Mouse (Mus musculus): ENCODE results near the gene Snx25. TPM values are rescaled to one million over a fixed set of nuclear protein-coding genes. Genes with fewer than 3 reads are reported as not detected.
"Not testable (repeated sequence)": the region's sequence is repeated elsewhere in the genome, so short reads cannot be mapped to it uniquely, and the experiment has no call there.

The Snx25 gene
- polyA plus RNA-seq, 1 experiment from 2014 or later: 6.0 TPM

DNA sequence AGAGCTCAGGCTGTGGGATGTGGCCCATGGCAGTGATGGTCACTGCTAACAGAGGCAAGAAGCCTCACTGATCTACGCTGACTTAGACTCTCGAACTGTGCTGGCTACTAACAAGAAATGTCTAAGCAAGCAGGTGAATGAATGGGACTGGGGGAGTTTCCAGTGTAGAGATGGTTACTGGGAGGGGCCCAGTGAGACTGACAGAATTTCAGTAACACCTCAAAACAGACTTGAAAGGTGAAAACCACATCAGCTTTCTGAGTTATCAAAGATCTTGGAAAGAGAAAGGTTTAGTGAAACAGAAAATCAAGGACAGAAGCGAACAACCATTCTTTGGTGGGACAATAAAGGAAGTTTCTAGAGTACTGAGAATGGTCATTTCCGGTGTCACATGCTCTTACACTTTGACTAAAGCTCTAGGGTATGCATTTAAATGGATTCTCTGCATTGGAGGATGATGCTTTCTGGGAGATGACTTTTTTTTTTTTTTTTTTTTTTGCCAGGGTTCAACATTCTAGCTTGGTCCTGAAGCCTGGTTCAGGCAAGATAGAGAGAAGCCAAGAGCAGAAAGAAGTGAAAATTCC, 9.4 kb downstream of the Snx25 start:
- no peak overlapping the region for H3K27ac ChIP-seq (ENCODE audit: low read length)

DNA sequence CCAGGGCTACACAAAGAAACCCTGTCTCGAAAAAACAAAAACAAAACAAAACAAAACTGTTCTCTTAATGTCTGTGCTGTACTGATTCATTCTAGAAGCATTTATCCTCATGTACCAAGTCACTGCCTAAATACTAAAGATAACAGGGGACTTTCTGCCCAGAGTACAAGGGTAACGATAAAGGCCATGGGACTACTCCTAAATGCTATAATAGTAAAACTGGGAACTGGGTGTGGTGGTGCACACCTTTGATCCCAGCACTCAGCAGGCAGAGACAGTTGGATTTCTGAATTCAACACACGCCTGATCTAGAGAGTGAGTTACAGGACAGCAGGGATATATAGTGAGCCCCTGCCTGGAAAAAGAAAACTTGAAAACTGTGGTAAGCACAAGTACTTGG, 10.3 kb downstream of the Snx25 start:
- WGBS: 84% methylated on average over 3 of the region's 3 CpGs
- no peak for ATAC-seq (ENCODE audit: insufficient read depth, low FRiP score)
- H3K9me3 ChIP-seq (replicated peaks; ENCODE audit: control insufficient read depth, low read length): no peaks in the 10 kb centered on the region
- no peak overlapping the region for H3K4me3 ChIP-seq (replicated peaks; ENCODE audit: low read length)
- H3K27me3 ChIP-seq (ENCODE audit: control insufficient read depth, insufficient read depth, low read length): no peaks in the 10 kb centered on the region
- H3K9ac ChIP-seq (ENCODE audit: low read length): no peak overlapping the region
- H3K4me2 ChIP-seq (ENCODE audit: low read depth, low read length): no peak overlapping the region
- no peaks in the 10 kb centered on the region for H3K36me3 ChIP-seq (ENCODE audit: control insufficient read depth, insufficient read depth, low read length)
- no peak overlapping the region for H3K27ac ChIP-seq (ENCODE audit: low read length)
- H3K4me1 ChIP-seq (ENCODE audit: control insufficient read depth, insufficient read depth, low read length): peaks cover 2% of the 10 kb centered on the region; the same call in 1 of the 2 replicates

More for the DNA sequence above, 9.4 kb downstream of the Snx25 start:
- Histone ChIP-seq H3K9me3 (replicated peaks; ENCODE audit: control insufficient read depth, low read length) (no peaks in the 10 kb centered on the region), H3K4me2 (ENCODE audit: low read depth, low read length) (no peak overlapping the region), H3K4me1 (ENCODE audit: control insufficient read depth, insufficient read depth, low read length) (peaks cover 2% of the 10 kb centered on the region; the same call in 1 of the 2 replicates), H3K9ac (ENCODE audit: low read length) (no peak overlapping the region), H3K36me3 (ENCODE audit: control insufficient read depth, insufficient read depth, low read length) (no peaks in the 10 kb centered on the region), H3K27me3 (ENCODE audit: control insufficient read depth, insufficient read depth, low read length) (no peaks in the 10 kb centered on the region), H3K4me3 (replicated peaks; ENCODE audit: low read length) (no peak overlapping the region)
- no peak for ATAC-seq (ENCODE audit: insufficient read depth, low FRiP score)
- 83% methylated on average over 4 of the region's 4 CpGs for WGBS

DNA sequence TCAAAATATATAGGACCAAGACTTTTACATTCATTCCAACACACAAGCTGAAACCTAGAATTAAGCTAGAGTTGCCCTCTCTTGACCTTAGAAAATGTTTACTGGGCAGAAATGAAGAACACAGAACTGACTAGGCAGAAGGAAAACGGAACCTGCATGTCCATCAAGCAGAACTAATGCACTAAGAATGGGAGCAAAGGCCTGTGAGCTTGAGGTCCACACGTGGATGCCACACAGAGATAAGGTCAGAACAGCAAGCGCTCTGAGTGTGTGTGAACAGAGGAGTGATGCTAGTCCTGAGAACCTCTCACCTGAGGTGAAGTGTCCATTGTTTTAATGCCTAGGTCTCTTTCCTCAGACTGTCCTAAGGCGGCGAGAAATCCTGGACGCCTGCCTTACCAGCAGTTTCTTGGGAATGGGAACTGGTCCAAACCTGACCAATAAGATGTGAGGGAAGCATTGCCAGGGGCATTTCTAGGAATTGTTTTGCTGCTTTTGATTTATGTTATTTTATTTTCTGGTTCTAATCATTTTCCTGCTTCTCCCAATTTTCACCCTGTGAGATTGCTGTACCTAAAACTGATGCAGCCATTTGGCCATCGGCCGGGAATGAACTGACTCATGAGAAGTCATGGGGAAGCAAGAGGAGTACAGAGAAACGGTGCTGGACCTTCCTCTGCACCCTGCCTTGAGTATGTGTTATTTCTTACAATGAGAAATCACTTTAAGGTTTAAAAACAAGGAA, 11.4 kb downstream of the Snx25 start:
- Histone ChIP-seq H3K4me2 (ENCODE audit: low read depth, low read length) (no peak overlapping the region), H3K27ac (ENCODE audit: low read length) (no peak overlapping the region)
- WGBS: 81% methylated on average over 9 of the region's 9 CpGs

DNA sequence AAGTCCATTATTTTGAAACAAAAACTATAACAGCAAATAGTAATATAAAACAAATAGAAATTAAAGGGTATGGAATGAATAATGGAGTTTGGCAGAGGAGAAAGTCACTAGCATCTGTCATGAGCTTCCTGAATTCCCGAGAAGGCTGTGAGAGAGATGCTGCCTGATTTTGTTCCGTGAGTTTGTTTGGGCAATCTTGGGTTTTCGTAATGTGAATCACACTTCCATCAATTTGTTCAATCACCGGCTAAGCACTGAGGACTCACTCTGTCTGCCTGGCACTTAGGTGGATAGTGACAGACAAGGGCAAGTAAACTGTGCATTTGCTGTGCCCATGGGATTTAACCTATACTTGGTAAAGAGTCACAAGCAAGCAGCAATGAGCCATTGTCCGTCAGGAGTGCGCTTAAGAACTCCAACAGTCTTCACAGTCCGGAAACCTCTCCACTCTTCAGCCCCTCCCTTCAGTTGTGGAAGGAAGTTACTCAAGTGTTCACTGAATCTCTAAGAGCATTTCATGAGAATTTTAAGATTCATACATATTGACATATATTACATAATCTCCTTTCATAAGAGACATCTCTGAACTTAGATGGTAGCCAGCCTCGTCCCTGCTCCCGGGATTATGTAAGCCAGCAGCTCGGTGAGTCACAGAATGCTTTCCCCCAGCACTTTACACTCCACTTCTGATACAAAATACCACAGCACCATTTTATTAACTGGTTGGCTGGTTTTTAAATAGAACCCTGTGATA, 13.9 kb downstream of the Snx25 start:
- H3K9ac ChIP-seq (ENCODE audit: low read length): no peak overlapping the region
- no peak overlapping the region for H3K27ac ChIP-seq (ENCODE audit: low read length)
- 70% methylated on average over 10 of the region's 10 CpGs for WGBS
- H3K4me2 ChIP-seq (ENCODE audit: low read depth, low read length): no peak overlapping the region
- no peaks in the 10 kb centered on the region for H3K4me1 ChIP-seq (ENCODE audit: control insufficient read depth, insufficient read depth, low read length)
- ATAC-seq (ENCODE audit: insufficient read depth, low FRiP score): no peak
- no peaks in the 10 kb centered on the region for H3K9me3 ChIP-seq (replicated peaks; ENCODE audit: control insufficient read depth, low read length)
- H3K27me3 ChIP-seq (ENCODE audit: control insufficient read depth, insufficient read depth, low read length): no peaks in the 10 kb centered on the region
- H3K4me3 ChIP-seq (replicated peaks; ENCODE audit: low read length): no peak overlapping the region
- H3K36me3 ChIP-seq (ENCODE audit: control insufficient read depth, insufficient read depth, low read length): no peaks in the 10 kb centered on the region

More for the DNA sequence above, 11.4 kb downstream of the Snx25 start:
- no peak for ATAC-seq (ENCODE audit: insufficient read depth, low FRiP score)
- H3K27me3 ChIP-seq (ENCODE audit: control insufficient read depth, insufficient read depth, low read length): no peaks in the 10 kb centered on the region
- no peak overlapping the region for H3K4me3 ChIP-seq (replicated peaks; ENCODE audit: low read length)
- no peaks in the 10 kb centered on the region for H3K9me3 ChIP-seq (replicated peaks; ENCODE audit: control insufficient read depth, low read length)
- peaks cover 2% of the 10 kb centered on the region; the same call in 1 of the 2 replicates for H3K4me1 ChIP-seq (ENCODE audit: control insufficient read depth, insufficient read depth, low read length)
- no peak overlapping the region for H3K9ac ChIP-seq (ENCODE audit: low read length)
- no peaks in the 10 kb centered on the region for H3K36me3 ChIP-seq (ENCODE audit: control insufficient read depth, insufficient read depth, low read length)

DNA sequence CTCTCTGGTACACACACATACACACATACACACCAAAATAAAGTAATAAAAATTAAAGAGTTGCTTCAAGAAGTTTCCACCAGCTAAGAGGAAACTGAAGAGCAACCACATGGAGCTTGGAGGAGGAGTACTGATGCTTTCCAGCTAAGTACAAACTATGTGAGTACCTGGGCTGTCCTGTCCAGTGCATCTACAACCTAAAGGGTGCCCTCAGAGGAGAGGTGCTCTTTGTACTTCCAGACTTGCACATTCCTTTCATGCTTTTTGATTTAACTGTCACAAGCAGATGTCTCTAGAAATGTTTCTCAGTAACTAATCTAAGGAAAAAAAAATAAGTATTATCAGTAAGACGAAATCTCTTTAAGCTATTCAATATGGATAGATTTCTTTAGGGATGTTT, 14.6 kb downstream of the Snx25 start:
- 82% methylated on average over 1 of the region's 1 CpGs for WGBS
- Histone ChIP-seq H3K36me3 (ENCODE audit: control insufficient read depth, insufficient read depth, low read length) (no peaks in the 10 kb centered on the region), H3K27me3 (ENCODE audit: control insufficient read depth, insufficient read depth, low read length) (no peaks in the 10 kb centered on the region), H3K27ac (ENCODE audit: low read length) (no peak overlapping the region), H3K4me2 (ENCODE audit: low read depth, low read length) (no peak overlapping the region), H3K9ac (ENCODE audit: low read length) (no peak overlapping the region), H3K9me3 (replicated peaks; ENCODE audit: control insufficient read depth, low read length) (no peaks in the 10 kb centered on the region), H3K4me3 (replicated peaks; ENCODE audit: low read length) (no peak overlapping the region), H3K4me1 (ENCODE audit: control insufficient read depth, insufficient read depth, low read length) (no peaks in the 10 kb centered on the region)
- ATAC-seq (ENCODE audit: insufficient read depth, low FRiP score): no peak

DNA sequence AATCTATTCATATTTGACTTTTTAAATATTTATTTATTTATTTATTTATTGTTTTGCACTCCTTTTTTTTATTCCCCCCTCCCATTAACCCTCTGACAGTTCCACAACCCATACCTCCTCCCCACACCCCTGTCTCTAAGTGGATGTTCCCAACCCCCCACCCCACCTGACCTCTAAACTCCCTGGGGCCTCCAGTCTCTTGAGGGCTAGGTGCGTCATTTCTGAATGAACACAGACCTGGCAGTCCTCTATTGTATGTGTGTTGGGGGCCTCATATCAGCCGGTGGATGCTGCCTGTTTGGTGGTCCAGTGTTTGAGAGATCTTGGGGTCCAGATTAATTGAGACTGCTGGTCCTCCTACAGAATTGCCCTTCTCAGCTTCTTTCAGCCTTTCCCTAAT, 16.4 kb downstream of the Snx25 start:
- ATAC-seq (ENCODE audit: insufficient read depth, low FRiP score); H3K4me2 ChIP-seq (ENCODE audit: low read depth, low read length); H3K27ac ChIP-seq (ENCODE audit: low read length); H3K27me3 ChIP-seq (ENCODE audit: control insufficient read depth, insufficient read depth, low read length); H3K4me1 ChIP-seq (ENCODE audit: control insufficient read depth, insufficient read depth, low read length); H3K4me3 ChIP-seq (replicated peaks; ENCODE audit: low read length); H3K36me3 ChIP-seq (ENCODE audit: control insufficient read depth, insufficient read depth, low read length); H3K9ac ChIP-seq (ENCODE audit: low read length); H3K9me3 ChIP-seq (replicated peaks; ENCODE audit: control insufficient read depth, low read length): not testable (repeated sequence)
- 91% methylated on average over 2 of the region's 2 CpGs for WGBS

DNA sequence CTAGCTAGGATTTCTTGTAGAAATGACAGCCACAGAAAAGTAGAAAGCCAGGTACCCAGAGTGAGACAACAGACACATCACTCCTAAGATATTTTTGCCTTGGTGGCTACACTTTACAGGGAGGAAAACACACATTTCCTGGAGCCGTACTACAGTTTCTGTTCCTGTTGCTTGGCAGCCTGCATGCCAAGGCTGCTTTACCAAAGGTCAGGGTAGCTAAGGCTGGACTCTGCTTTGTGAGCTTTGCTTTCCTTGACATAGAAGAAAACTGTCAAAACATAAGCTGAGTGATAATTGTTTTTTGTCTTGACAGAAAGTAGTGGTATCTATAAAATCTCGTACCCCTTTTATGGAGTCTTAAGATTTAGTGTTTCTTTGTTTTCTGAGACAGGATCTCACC, 21.5 kb downstream of the Snx25 start:
- Histone ChIP-seq H3K27ac (ENCODE audit: low read length) (no peak overlapping the region), H3K9ac (ENCODE audit: low read length) (no peak overlapping the region), H3K4me2 (ENCODE audit: low read depth, low read length) (no peak overlapping the region), H3K4me3 (replicated peaks; ENCODE audit: low read length) (no peak overlapping the region), H3K27me3 (ENCODE audit: control insufficient read depth, insufficient read depth, low read length) (no peaks in the 10 kb centered on the region), H3K9me3 (replicated peaks; ENCODE audit: control insufficient read depth, low read length) (no peaks in the 10 kb centered on the region), H3K36me3 (ENCODE audit: control insufficient read depth, insufficient read depth, low read length) (no peaks in the 10 kb centered on the region), H3K4me1 (ENCODE audit: control insufficient read depth, insufficient read depth, low read length) (no peaks in the 10 kb centered on the region)
- no peak for ATAC-seq (ENCODE audit: insufficient read depth, low FRiP score)
- WGBS: 76% methylated on average over 2 of the region's 2 CpGs

DNA sequence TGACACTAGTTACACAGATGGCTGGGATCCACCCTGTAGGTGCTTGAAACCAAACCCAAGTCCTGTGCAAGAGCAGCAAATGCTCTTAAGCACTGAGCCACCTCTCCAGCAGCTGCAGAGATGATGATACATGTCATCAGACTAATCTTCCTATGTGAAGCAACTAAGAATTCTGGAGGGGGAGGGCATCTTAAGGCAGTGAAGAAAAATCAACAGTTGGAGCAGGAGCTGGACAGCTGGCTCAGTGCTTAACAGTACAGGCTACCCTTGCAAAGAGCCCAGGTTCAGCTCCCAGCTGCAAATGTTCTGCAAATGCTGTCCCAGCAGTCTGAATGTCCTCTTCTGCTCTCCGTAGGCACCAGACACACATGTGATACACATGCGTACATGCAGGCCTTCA, 29.5 kb downstream of the Snx25 start:
- Histone ChIP-seq H3K27ac (ENCODE audit: low read length) (no peak overlapping the region), H3K4me2 (ENCODE audit: low read depth, low read length) (no peak overlapping the region), H3K36me3 (ENCODE audit: control insufficient read depth, insufficient read depth, low read length) (peaks cover 4% of the 10 kb centered on the region; the same call in 1 of the 2 replicates), H3K9me3 (replicated peaks; ENCODE audit: control insufficient read depth, low read length) (no peaks in the 10 kb centered on the region), H3K27me3 (ENCODE audit: control insufficient read depth, insufficient read depth, low read length) (no peaks in the 10 kb centered on the region), H3K9ac (ENCODE audit: low read length) (no peak overlapping the region), H3K4me3 (replicated peaks; ENCODE audit: low read length) (no peak overlapping the region), H3K4me1 (ENCODE audit: control insufficient read depth, insufficient read depth, low read length) (no peaks in the 10 kb centered on the region)
- ATAC-seq (ENCODE audit: insufficient read depth, low FRiP score): no peak
- WGBS: 82% methylated on average over 2 of the region's 2 CpGs

DNA sequence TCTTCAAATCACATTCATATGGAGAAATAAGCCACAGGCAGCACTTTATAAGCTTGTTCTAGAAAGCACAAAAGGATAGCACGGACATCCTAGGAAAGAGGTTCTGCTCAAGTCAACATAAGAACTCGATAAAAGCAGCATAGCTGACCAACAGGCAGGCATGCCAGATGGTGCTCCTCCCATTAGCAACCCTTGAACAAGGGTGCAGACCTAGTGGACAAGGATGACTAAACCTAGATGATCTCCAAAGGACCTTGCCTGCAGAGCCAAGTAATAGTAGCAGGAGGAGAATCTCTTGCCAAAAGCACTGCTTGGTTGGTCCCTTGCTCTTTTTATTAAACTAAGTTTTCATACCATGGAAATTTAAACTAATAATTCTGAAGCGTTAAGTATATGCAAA, 32.8 kb downstream of the Snx25 start:
- no peak overlapping the region for H3K4me2 ChIP-seq (ENCODE audit: low read depth, low read length)
- no peaks in the 10 kb centered on the region for H3K27me3 ChIP-seq (ENCODE audit: control insufficient read depth, insufficient read depth, low read length)
- H3K9ac ChIP-seq (ENCODE audit: low read length): no peak overlapping the region
- ATAC-seq (ENCODE audit: insufficient read depth, low FRiP score): no peak
- no peak overlapping the region for H3K4me3 ChIP-seq (replicated peaks; ENCODE audit: low read length)
- no peaks in the 10 kb centered on the region for H3K9me3 ChIP-seq (replicated peaks; ENCODE audit: control insufficient read depth, low read length)
- no peak overlapping the region for H3K27ac ChIP-seq (ENCODE audit: low read length)
- 86% methylated on average over 3 of the region's 3 CpGs for WGBS
- no peaks in the 10 kb centered on the region for H3K4me1 ChIP-seq (ENCODE audit: control insufficient read depth, insufficient read depth, low read length)
- peaks cover 4% of the 10 kb centered on the region; the same call in 1 of the 2 replicates for H3K36me3 ChIP-seq (ENCODE audit: control insufficient read depth, insufficient read depth, low read length)
